Mouse (Mus musculus): Measurements from ENCODE around the gene Capn15. TPM values are rescaled to one million over a fixed set of nuclear protein-coding genes. Genes with fewer than 3 reads are reported as not detected.

Capn15 gene
- total RNA-seq, 4 experiments from 2014 or later, result 20.1 to 34.6 (median 24.9) TPM

DNA sequence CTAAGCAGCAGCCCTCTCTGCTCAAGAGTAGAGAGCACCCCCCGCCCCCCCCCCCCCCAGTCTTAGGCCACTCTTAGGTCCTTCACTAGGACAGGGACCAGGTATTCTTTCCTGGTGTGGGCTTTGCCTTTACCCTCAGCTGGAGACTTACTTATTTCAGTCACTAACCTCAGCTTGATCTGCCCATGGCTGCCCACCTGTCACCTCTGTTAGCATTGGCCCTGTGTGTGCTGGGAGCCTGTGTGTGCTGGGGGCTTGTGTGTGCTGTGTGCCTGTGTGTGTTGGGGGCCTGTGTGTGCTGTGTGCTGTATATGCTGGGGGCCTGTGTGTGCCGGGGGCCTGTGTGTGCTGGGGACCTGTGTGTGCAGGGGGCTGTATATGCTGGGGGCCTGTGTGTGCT is 30.9 kb downstream of the Capn15 start:
- DNase-seq, result no peak

DNA sequence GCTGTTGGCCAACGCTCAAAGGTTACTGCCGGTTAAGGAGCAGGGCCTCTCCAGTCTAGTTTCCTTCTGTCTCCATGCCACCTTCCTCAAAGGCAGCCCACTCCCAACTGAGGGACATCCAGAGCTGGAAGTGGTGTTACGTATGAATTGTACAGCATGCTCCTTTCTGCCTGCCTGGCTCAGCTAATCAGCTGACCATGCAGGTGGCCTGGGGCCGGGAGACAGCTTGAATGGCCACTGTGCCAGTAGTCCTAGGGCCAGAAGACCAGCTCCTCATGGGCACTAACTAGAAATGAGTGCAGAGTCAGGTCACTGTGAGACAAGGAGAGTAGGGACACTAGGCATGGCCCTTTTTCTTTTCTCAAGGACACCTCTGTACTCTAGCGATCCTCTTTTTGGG is 32.4 kb downstream of the Capn15 start:
- no peak for DNase-seq

DNA sequence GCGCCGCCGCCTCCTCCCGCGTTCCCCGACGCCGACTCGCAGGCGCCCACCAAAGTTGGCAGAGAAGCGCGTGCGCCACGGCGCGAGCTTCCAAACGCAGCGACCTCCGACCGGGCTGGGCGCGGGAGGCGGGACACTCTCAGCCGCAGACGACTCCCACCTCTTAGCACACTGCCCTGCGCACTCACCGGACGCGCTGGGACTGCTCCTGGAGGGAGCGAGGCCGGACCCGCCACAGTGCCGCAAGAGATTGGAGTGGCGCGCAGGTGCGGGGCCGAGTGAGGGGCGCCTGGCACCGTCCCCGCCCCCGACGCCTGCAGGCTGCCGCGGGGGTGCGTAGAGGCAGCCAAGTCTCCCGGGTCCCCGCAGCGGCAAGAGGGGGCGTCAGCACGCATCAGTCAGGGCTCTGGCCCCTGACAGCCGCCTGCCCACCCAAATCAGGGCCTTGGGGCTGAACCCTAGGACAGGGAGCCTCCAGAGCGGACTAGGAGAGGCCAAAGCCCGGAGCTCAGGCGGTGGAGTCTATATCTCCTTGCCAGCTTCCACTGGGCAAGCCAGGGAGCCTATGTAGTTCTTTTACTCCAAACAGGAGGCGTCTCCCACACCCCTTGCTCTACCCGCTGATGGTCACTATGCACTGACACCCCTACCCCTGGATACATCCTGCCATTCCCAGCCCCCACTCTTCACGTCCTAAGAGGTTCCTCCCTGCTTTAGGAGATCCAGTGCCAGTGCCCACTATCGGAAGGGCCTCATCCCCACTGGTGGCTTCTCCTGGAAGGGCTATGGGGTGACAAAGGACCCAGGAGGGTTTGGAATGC is 33.6 kb downstream of the Capn15 start, which contains the start of gene A930017K11Rik:
Gene A930017K11Rik (minus strand): TSS at position 763 of the 821 bp plus-strand sequence.
- no peak for DNase-seq

DNA sequence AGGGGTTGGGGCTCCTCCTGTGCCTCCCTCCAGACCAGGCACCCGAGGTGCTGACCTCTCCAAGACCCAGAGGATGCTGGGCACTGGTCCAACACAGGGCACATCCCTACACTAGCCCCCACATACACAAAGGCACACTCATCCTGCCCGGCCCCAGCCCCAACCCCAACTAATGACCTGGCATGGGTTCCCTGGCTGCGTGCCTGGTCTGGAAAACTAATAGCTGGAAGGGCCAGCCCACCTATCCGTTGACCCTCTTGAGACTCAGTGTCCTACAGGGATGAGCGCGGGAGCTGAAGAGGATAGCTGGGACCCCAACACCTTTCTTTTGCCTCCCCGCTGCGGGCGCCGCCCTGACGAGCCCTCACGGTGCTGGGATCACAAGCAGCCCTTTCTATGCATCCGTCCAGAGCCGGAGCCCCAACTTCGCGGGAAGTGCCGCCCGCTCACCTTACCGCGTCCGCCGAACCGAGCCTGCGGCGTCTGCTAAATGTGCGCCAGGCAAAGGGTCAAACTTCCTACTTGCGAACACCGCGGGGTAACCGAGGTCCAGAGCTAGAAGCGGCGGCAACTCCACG is 34.3 kb downstream of the Capn15 start:
- DNase-seq, result no peak

DNA sequence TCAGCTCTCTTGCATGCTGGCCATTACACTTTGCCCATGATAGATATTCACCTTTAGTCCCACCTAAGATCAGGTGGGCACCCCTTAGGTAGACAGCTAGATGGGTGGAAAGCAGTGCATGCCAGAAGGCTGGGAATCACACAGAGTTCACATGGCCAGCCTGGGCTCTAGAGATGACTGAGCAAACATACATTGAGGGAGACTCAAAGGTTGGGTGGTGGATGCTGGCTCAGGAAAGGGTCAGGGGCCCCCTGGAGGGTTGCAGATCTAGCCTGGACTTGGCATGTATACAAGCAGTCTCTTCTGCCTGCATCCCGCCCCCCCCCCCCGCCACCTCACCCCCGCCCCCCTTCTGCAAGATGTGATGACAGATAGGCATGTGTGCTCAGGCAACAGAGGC is 34.9 kb downstream of the Capn15 start:
- no peak for DNase-seq

DNA sequence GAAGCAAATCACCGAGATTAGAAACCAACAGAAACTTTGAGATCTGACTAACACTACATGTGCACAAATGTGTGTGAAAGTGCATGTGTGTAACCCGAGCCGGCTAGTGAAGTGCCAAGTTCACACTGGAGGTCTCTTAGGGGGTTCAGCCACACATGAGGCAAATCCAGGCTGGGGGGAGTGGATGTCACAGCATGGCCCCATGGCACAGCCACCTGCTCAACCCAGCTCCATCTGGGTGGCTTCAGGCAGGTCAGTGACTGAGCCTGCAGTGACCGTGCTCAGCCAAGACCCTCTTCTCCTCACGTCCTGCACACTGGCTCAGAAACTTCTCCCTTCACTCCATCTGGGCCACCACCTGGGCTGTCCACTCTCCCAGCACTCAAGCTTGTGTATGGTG is 35.6 kb downstream of the Capn15 start:
- DNase-seq, result no peak

DNA sequence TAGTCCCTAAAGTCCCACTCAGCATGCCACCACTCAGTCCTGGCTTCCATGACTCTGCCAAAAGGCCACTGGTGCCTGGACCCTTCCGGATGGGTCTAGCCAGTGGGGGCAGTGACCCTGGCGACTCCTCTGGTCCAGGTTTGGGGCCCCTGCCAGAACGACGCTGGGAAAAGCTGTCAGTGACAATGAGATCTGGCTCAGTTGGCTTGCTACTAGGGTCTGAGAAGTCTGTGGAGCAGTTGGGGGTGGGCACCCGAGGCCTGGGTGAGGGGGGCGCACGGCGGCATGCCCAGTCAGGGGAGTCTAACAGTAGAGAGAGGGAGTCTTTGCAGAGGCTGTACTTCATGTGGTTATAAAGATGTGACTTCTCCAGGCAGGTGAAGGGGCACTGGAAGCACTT is 37.5 kb downstream of the Capn15 start:
- DNase-seq, result no peak

DNA sequence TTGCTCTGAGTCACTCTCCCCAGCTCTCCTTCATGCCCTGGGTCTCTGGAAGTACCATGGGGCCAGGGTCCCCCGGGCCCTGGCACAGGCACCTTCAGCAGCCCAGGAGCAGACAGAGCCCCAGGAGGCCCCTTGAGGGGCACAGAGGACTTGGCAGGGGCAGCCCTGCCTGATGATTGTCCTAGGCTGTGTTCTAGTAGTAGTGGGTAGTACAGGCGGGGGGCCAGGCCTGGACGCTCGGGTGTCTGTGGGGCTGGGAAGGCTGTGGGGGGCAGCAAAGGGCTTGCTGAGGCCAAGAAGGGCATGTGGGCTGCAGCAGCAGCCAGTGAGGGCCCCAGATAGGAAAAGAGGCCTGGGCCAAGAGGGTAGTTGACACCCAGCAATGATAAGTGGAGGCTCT is 38.0 kb downstream of the Capn15 start:
- DNase-seq, result no peak

DNA sequence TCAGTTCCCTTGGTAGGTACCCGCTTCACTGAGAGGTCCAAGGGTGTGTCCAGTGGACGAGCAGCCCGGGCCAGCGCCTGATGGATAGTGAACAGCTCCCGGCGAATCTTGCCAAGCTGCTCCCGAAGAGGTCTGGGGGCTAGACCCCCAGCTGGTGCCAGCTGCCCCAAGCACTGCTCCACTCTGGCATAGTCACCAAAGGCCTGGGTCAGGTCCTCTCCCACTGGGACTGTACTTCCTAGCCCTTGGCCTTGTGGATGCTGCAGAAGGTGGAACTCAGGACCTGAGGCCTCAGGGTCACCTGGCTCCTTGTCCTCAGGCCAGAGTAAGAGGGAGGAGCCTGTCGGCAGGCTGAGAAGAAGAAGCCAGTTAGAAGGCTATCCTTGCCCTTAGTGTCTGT is 38.7 kb downstream of the Capn15 start:
- DNase-seq, result no peak

DNA sequence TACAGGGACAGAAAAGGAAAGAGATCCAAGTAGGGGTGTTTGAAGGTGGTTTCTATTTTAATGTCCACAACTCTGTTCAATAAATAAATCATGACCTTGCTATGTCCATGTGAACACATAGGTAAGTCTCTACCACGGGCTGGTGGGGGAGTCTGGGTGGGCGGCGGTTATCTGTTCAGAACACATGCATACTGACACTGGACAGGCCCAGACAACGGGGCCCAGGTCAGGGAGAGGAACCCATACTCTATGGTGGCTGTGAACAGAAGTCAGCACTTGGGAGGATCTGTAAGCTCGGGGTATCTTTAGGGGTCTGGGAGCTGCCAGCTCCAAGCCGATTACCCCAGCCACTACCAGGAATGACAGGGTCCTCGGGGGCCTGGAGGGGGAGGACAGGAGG is 39.2 kb downstream of the Capn15 start:
- DNase-seq, result no peak

DNA sequence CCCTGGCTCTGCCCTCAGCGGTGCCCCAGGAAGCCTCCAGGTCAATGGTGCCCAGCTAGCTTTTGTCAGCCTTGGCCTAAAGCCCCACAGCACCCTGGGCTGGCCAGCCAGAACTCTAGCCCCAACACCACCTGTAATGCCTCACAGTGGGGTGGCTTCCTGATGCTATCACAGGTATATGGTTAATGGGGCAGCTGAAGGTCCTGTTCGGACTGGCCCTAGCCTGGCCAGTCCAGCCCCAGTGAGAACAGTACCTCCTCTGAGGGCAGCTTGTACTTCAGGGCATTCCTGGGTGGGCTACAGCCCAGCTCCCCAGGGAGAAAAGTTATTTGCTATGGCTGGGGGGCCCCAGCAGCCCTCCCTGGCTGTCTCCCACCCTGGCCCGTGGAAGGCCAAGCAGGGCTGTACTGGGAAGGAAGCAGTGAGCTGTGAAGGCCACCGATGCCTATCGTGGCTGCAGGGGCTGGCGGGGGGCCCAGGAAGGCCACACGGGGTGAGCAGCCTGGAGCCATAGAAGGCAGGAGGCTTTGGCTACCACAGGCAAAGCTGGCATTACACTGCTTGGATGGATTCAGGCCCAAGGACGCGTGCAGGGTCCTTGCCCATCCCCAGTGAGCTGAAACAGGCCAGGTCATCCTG is 40.0 kb downstream of the Capn15 start:
- peak; percentile 29 for DNase-seq

DNA sequence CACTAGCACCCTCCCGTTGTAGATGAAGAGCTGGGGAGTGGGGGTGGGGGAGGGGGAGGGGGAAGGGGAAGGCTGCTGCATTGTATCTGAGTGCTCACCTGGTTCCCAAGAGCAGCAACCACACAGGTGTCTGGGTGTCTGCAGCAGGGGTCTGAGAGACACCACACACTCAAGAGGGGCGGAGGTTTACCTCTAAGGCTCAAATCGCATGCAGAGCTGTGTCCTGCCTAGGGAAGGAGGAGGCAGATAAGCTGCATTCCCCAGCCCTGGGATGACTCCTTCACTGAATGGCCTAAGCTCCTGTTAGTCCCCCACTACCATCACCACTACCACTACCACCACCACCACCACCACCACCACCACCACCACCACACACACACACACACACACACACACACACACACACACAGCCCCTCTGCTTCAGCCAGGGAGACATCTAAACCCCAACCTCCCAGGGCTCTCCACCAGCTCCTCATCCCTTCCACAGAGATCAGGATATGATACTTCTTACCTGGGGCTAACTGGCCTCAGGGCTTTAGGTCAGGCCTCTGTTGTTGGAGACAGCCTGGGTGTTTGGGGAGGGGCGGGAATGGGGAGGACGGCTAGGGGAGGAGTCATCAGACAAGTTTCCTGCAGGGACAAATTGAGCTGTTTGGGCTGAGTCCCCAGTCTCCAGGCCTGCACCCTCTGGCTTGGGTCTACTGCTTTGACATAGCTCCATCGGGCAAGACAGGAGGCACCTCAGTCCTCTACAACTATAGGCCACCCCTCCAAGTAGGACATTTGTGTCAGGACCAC is 41.0 kb downstream of the Capn15 start, which contains the start of the genes Pigq and Nhlrc4:
Gene Pigq (minus strand): TSS at position 571 of the 798 bp plus-strand sequence.
Gene Nhlrc4 (minus strand): TSS at position 596 of the 798 bp plus-strand sequence.
- DNase-seq, result no peak

DNA sequence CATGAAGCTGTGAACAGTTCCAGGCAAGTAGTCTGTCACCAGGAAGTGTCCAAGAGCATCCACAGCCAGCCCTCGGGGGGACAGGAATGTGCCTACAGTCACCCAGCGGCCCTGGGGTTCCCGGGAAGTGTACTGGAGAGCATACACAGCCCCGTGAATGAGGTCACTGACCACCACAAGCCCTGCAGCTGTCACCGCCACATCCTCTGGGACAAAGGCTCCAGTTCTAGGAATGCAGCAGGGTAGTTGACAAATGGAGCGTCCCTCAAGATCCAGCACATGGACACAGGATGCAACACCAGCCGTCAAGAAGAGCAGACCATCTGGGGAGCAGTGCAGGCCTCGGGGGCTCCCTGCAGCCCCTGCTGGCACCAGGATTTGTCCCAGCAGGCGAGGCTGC is 41.8 kb downstream of the Capn15 start:
- no peak for DNase-seq

DNA sequence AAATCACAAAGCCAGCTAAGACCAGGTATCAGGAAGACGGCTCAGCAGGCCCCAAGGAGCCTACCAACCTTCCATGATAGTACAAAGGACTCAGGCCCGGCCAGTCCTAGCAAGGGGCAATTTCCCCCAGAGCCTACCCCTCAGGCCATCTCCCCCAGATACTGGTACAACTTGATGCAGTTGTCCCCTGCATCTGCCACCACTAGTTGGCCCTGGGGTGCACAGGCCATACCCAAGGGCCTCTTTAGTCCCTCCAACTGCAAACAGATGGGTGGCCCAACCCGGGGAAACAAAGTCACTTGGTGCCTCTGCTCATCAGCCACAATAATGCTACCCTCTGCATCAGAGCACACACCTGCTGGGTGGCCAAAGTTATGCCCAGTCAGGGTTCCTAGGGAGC is 42.4 kb downstream of the Capn15 start:
- DNase-seq, result no peak

DNA sequence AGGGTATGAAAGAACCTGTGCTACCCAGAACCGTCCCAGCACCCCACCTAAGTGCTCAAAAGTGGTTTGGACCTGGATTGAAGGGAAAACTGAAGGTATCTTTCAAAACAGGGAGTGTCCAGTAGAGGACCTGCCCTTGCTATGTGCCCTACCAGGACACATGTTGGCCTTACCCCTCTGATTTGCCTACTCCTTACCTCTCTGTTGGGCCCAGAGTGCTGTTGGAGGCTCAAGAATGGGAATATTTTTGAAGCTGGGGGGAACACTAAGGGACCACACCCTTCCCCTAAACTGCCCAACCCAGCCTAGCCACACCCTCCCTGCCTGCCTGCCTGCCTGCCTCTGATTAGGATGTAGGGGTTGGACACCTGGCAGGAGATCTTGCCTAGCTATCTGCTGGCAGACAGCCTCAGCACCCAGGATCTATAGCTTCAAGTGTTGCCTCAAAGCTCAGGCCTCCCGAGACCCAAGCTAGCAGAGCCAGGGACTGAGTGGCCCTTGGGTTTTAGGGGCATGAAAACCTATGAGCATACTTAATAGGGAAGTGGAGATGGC is 42.9 kb downstream of the Capn15 start:
- DNase-seq, result no peak

DNA sequence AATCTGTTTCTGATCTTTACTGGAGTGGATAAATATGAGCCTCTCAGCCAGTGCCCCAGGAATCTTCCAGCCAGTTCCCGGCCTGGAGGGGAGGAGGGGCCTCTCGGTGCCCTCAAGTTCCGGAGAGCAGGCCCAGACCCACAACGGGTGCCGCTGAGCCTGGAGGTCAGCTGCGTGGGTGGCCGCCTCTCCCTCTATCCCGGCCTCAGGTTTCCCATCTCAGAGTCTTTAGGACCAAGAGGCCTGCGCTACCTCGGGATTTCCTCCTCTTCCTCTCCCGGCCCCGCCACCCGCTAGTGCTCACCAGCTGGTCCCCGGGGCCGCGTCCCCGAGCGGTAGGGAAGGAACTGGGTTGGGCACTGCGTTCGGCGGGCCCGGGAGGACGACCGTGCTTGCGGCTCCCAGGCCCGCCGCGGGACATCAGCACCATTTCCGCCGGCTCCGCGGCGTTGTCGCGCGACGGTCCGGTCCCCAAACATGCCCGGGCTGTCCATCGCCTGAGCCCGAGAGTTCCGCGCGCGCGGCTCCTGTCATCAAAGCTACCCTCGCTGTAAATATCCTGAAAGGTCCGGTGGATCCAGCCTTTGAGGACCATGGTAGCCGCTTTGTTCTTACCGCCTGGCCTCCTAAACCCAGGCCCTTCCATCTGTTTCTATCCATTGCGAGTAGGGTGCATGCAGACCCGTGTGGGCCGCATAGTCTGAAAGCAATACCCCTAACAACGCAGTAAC is 43.9 kb downstream of the Capn15 start:
- peak; percentile 45 for DNase-seq

DNA sequence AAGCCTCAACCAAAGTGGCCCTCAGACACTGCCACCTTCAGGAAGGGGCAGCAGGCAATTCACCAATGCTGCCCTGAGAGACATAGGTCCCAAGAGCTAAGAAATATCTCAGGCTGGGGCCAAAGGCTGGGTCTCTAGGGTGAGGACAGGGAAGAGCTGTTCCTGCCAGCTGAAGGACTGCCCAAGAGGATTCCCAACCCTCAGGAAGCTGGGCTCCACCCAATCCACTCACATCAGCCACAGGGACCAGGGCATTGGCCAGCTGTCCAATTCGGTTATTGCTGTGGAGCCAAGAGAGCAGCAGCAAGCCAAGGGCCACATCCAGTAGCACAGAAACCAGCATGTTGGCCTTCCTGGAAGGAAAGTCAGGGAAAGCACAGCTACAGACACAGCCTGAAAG is 51.1 kb downstream of the Capn15 start:
- DNase-seq, result no peak

DNA sequence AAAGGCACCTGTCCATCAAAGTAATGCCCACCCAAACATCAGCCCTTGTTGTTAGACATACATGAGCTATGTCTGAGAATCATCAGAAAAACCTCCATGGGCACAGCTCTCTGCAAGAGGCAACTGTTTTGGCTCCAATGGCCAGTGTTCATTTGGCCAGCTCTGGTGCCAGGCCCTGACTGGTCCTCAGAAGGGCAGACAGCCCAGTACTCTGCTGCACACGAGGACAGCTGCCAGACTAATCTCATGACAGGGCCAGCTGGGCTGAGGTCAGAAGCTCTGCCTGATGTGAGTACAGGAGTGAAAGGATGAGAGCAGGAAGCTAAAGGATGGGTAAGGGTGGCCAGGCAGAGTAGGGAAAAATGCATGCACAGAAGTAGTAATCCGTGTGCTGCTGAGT is 60.2 kb downstream of the Capn15 start:
- no peak for DNase-seq

DNA sequence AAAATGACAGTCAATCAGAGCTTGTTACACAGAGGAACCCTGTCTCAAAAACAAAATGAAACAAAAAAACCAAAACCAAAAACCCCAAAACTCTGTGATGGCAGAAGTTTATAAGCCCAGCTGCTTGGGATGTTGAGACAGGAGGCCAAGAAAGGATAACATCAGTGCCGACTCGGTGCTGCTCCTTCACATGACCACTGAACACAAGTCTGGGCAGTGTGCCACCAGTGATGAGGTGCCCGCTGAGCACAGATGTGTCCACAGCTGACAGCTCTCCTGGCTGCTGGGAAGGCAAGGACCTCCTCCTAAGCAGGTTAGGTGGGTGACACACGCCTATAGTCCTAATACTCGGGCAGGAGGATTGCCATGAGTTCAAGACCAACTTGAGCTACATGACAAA is 63.5 kb downstream of the Capn15 start:
- DNase-seq, result no peak

DNA sequence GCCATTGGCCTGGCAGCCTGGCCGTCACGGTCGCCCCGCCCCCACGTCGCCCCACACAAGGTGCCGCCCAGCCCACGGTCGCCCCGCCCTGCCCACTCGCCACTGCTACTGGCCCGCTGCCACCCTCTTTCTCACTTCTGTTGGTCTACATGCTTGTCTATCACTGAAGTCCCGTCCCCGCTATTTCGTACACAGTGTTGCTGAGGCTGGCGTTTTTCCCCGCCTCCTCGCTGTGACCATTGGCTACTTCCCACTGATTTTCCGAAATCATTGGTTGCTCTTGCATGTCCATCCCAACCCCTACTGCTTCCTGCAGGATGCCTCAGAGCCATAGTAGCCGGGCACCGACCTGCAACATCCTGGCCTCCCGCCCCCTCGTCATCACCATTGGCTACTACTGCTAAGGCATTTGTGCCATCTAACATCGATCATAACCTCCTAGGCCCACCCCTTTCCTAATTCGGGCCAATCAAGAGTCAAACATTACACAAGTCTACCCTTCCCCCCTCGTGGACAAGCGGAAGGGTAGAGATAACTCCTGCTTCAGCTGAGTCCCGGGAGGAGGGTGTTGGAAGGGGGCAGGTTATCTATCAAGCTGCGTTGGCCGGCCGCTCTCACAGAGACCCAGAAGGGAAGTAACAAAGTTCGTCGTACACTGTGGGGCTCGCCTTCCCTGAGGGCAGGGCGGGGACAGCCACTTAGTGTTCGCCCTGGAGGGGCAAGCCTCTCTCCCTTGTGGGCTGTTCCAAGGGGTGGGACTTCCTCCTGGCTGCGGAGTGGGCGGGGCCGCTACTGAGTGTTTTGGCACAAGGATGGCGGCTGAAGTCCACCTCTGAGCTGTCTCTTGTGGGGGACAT is 65.6 kb downstream of the Capn15 start:
- DNase-seq, result peak; percentile 100

Measured in adrenal gland, adult 8-10 months (tissue).